Mouse (Mus musculus) CH12.LX (cell line): Measurements from ENCODE around the gene Cuedc1.

ENCODE experiments used
- CTCF ChIP-seq, 2 experiments: IDR thresholded peaks in 1 of 2; conservative IDR thresholded peaks in 1 of 2; 2 replicates each; pipeline ENCODE4 v1.5.1; 2011 to 2012; ENCODE audit warnings: low read depth in 2 of 2, low read length in 2 of 2, improper control_type of control experiment in 1 of 2, inconsistent platforms in 1 of 2, mild to moderate bottlenecking in 1 of 2, moderate library complexity in 1 of 2
- MAX ChIP-seq: IDR thresholded peaks from 2 replicates; pipeline ENCODE4 v1.6.1; 2011; ENCODE audit warnings: low read length, improper control_type of control experiment
- MAZ ChIP-seq: IDR thresholded peaks from 2 replicates; pipeline ENCODE4 v1.6.1; 2012; ENCODE audit warnings: low read depth, mild to moderate bottlenecking, inconsistent platforms, low read length, improper control_type of control experiment, moderate library complexity
- MEF2A ChIP-seq: IDR thresholded peaks from 2 replicates; pipeline ENCODE4 v1.6.1; 2014; ENCODE audit warnings: low read depth, mild to moderate bottlenecking, inconsistent platforms, low read length, improper control_type of control experiment, borderline replicate concordance
- RAD21 ChIP-seq: IDR thresholded peaks from 2 replicates; pipeline ENCODE4 v1.6.1; 2011; ENCODE audit warnings: low read depth, mild to moderate bottlenecking, low read length, improper control_type of control experiment, moderate library complexity
- SIN3A ChIP-seq: IDR thresholded peaks from 2 replicates; pipeline ENCODE4 v1.6.1; 2012; ENCODE audit warnings: low read length, improper control_type of control experiment, inconsistent platforms
- ZC3H11A ChIP-seq: IDR thresholded peaks from 2 replicates; pipeline ENCODE4 v1.6.1; 2012; ENCODE audit warnings: low read depth, mild to moderate bottlenecking, inconsistent platforms, low read length, improper control_type of control experiment

DNA sequence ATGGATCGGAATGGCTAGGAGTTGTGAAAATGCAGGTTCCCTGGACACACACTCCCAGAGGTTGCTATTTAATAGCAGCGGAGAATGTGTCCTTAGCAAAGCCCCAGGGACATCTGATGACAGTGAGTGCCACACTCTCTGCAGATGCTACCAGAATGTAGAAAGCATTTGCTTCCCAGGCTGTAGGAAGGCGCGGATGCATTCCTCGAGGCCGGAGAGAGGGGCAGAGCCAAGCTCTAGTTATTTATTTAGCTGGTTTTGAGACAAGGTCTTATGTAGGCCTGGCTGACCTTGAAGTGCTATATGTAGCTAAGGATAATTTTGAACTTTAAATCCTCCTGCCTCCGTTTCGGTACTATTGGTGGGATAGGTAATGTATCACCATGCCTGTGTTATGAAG, 56.6 kb downstream of the Cuedc1 start:
- TF ChIP-seq MAX (no peak), CTCF (conservative IDR thresholded peaks at IDR 0.05 in 1 of 2, IDR thresholded peaks at IDR 0.05 in 1 of 2; ENCODE audit: low read depth in 2 of 2, low read length in 2 of 2) (no peak), SIN3A (no peak), ZC3H11A (no peak), MEF2A (no peak), MAZ (no peak), RAD21 (no peak)
